8 mouse cellular contexts compared by ENCODE assay signal in the genomic region with DNA sequence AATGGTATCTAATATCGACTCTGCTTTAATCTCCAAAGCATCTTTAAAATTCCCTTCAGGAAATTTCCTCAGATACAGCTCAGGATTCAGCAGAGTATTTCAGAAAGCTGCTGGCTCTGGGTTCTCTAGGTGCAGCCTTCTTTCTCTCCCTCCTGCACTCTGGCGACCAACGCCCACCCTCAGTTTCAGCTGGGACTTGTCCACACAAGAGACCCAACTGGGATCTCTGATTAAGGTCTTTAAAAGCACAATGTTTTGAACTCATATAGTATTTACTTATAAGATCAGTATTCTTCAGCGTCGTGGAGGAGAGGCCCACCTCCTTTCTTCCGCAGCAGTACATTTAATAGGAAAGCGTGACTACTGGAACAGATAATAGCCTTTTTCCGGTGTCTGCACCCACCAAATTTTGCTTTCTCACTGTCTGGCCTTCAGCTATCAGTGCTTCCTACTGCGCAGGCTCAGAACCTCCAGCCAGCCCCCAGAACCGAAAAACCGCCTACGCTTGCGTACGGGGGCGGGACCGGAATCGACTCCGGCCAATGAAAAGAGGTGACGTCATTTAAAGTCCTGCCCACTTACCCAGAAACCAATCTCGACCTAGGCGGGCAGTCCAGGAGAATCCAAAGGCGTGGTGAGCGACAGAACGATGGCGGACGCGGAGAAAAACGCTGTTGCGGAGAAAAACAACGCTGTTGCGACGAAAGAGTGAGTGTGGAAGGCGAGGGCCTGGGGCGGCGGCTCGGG. TPM values are rescaled to one million over a fixed set of nuclear protein-coding genes. Genes with fewer than 3 reads are reported as not detected.
DNase-seq lines count a peak whose midpoint lies in the region; ATAC-seq lines count a peak whose summit lies in the region.

A gene (plus strand): TSS at position 576 of the 747 bp plus-strand sequence.

- WGBS in hindbrain, embryonic 11.5 days = 3% methylated on average over 36 of the region's 36 CpGs

- peak within 1 kb of the TSS; percentile 32 for H3K4me2 ChIP-seq in hindbrain, embryonic 11.5 days (replicated peaks; ENCODE audit: low read depth, low read length)

- peak; percentile 98 for DNase-seq in Muller cell, postnatal 12 days (ENCODE audit: inconsistent ontology term)
- peak; percentile 97 for DNase-seq in cerebellum, adult 9-11 months
- peak; percentile 97 to 99 for DNase-seq in frontal cortex, adult 2 months (ENCODE audit: extremely low spot score in 1 of 2, low spot score in 1 of 2)
- DNase-seq in hindbrain, embryonic 11.5 days (ENCODE audit: low spot score) = peak; percentile 96
- peak; percentile 93 to 95 for DNase-seq in layer of hippocampus, postnatal 10 days (ENCODE audit: low spot score in 2 of 2)
- DNase-seq in lung, postnatal 10 days = peak; percentile 98
- DNase-seq in ovary, postnatal 36 days (ENCODE audit: low spot score) = peak; percentile 94
- DNase-seq in thymus, postnatal 25 days = peak; percentile 95

- no peaks in the 10 kb centered on the region for H3K9me3 ChIP-seq in hindbrain, embryonic 11.5 days (ENCODE audit: control insufficient read depth, low read length)

- H3K4me1 ChIP-seq in hindbrain, embryonic 11.5 days (replicated peaks; ENCODE audit: control insufficient read depth, insufficient read depth, low read length) = no peaks in the 10 kb centered on the region

- H3K27ac ChIP-seq in hindbrain, embryonic 11.5 days (ENCODE audit: low read depth, low read length) = peak within 1 kb of the TSS; percentile 67

- peak; percentile 99 for ATAC-seq in hindbrain, embryonic 11.5 days (ENCODE audit: low FRiP score)

- H3K4me3 ChIP-seq in hindbrain, embryonic 11.5 days (ENCODE audit: low read depth, low read length) = peak within 1 kb of the TSS; percentile 63

- peak within 1 kb of the TSS; percentile 52 for H3K9ac ChIP-seq in hindbrain, embryonic 11.5 days (ENCODE audit: low read depth, low read length)

- no peaks in the 10 kb centered on the region for H3K27me3 ChIP-seq in hindbrain, embryonic 11.5 days (ENCODE audit: control insufficient read depth, insufficient read depth, low read length)

- H3K36me3 ChIP-seq in hindbrain, embryonic 11.5 days (ENCODE audit: control insufficient read depth, insufficient read depth, low read length) = peaks cover 6% of the 10 kb centered on the region; the same call in 1 of the 2 replicates

RNA-seq across cellular contexts. Expression of the gene that starts here (rescaled TPM):
- polyA plus RNA-seq in frontal cortex, adult 2 months (2012; rRNA removed) = 1,058 and 1,135 TPM in 2 replicates
- 459 and 473 TPM in 2 replicates for polyA plus RNA-seq in hindbrain, embryonic 11.5 days (2014; fragmentation: Nextera tagmentation; extraction: Ambion mirVana)
- total RNA-seq in layer of hippocampus, postnatal 10 days (2021) = 100 to 1,000 TPM; 676 to 683 TPM

Comparison
In these comparisons a context has a peak if more than half of its experiments do, and no peak if none do; other contexts are left out.
1. Peak in every context shown above with its lines: DNase-seq, ATAC-seq, H3K4me3 ChIP-seq and H3K27ac ChIP-seq.